Mouse (Mus musculus): ENCODE data around the gene Plbd1. TPM values are rescaled to one million over a fixed set of nuclear protein-coding genes. Genes with fewer than 3 reads are reported as not detected.

Gene Plbd1
- polyA plus RNA-seq, 1 experiment = 22.8 TPM

GRCm38 (mm10) chr6:136689790-136690413, 28.2 kb upstream of the Plbd1 start:
- Histone ChIP-seq H3K27me3 (replicated peaks; ENCODE audit: control insufficient read depth, insufficient read depth, low read length) (no peaks in the 10 kb centered on the region), H3K27ac (ENCODE audit: insufficient read depth, low read depth, low read length) (no peak overlapping the region), H3K36me3 (ENCODE audit: control insufficient read depth, insufficient read depth, low read length) (no peaks in the 10 kb centered on the region), H3K4me3 (ENCODE audit: insufficient read depth, low read depth, low read length) (no peak overlapping the region), H3K4me1 (ENCODE audit: control insufficient read depth, insufficient read depth, low read length) (no peaks in the 10 kb centered on the region)
- peak; percentile 8 for DNase-seq
- TF ChIP-seq POLR2A (IDR thresholded peaks at IDR 0.05; ENCODE audit: low read depth, low read length) = no peak
- TF ChIP-seq CTCF (conservative IDR thresholded peaks at IDR 0.05; ENCODE audit: insufficient read depth, insufficient read length, low read depth, low read length) = no peak
- WGBS = 60% methylated on average over 15 of the region's 15 CpGs

GRCm38 (mm10) chr6:136685433-136685832, 23.7 kb upstream of the Plbd1 start:
- TF ChIP-seq POLR2A (IDR thresholded peaks at IDR 0.05; ENCODE audit: low read depth, low read length) = no peak
- TF ChIP-seq CTCF (conservative IDR thresholded peaks at IDR 0.05; ENCODE audit: insufficient read depth, insufficient read length, low read depth, low read length) = no peak
- Histone ChIP-seq H3K4me3 (ENCODE audit: insufficient read depth, low read depth, low read length) (no peak overlapping the region), H3K4me1 (ENCODE audit: control insufficient read depth, insufficient read depth, low read length) (no peaks in the 10 kb centered on the region), H3K36me3 (ENCODE audit: control insufficient read depth, insufficient read depth, low read length) (no peaks in the 10 kb centered on the region), H3K27ac (ENCODE audit: insufficient read depth, low read depth, low read length) (no peak overlapping the region), H3K27me3 (replicated peaks; ENCODE audit: control insufficient read depth, insufficient read depth, low read length) (no peaks in the 10 kb centered on the region)
- no peak for DNase-seq
- 45% methylated on average over 5 of the region's 5 CpGs for WGBS

GRCm38 (mm10) chr6:136683410-136684334, 21.9 kb upstream of the Plbd1 start:
- Histone ChIP-seq H3K4me3 (ENCODE audit: insufficient read depth, low read depth, low read length) (no peak overlapping the region), H3K27me3 (replicated peaks; ENCODE audit: control insufficient read depth, insufficient read depth, low read length) (no peaks in the 10 kb centered on the region), H3K4me1 (ENCODE audit: control insufficient read depth, insufficient read depth, low read length) (no peaks in the 10 kb centered on the region), H3K36me3 (ENCODE audit: control insufficient read depth, insufficient read depth, low read length) (no peaks in the 10 kb centered on the region), H3K27ac (ENCODE audit: insufficient read depth, low read depth, low read length) (no peak overlapping the region)
- TF ChIP-seq CTCF (conservative IDR thresholded peaks at IDR 0.05; ENCODE audit: insufficient read depth, insufficient read length, low read depth, low read length) (no peak), POLR2A (IDR thresholded peaks at IDR 0.05; ENCODE audit: low read depth, low read length) (no peak)
- WGBS = 85% methylated on average over 11 of the region's 11 CpGs
- peak; percentile 14 for DNase-seq

GRCm38 (mm10) chr6:136679381-136679780, 17.7 kb upstream of the Plbd1 start:
- H3K4me3 ChIP-seq (ENCODE audit: insufficient read depth, low read depth, low read length) = no peak overlapping the region
- no peaks in the 10 kb centered on the region for H3K36me3 ChIP-seq (ENCODE audit: control insufficient read depth, insufficient read depth, low read length)
- WGBS = 61% methylated on average over 2 of the region's 2 CpGs
- DNase-seq = no peak
- no peaks in the 10 kb centered on the region for H3K27me3 ChIP-seq (replicated peaks; ENCODE audit: control insufficient read depth, insufficient read depth, low read length)
- H3K27ac ChIP-seq (ENCODE audit: insufficient read depth, low read depth, low read length) = no peak overlapping the region
- no peak for TF ChIP-seq POLR2A (IDR thresholded peaks at IDR 0.05; ENCODE audit: low read depth, low read length)
- TF ChIP-seq CTCF (conservative IDR thresholded peaks at IDR 0.05; ENCODE audit: insufficient read depth, insufficient read length, low read depth, low read length) = no peak
- H3K4me1 ChIP-seq (ENCODE audit: control insufficient read depth, insufficient read depth, low read length) = no peaks in the 10 kb centered on the region

DNA sequence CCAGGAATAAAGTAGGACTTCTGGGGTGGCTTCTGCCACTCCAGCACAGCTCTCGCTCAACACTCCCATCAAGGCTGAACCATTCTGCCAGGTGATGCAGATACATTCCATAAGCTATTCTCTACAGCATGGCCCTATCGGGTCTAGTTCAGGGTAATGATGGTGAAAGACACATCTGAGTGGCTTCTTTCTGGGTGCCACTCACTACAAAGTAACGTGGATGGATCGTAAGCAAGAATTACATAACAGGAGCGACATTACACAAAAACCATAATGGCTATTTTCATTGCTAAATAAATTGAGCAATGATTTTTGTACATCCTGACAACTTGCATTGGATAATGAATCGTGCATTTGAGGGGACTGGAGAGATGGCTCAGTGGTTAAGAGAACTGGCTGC, 13.2 kb upstream of the Plbd1 start:
- no peak for TF ChIP-seq POLR2A (IDR thresholded peaks at IDR 0.05; ENCODE audit: low read depth, low read length)
- no peak for TF ChIP-seq CTCF (conservative IDR thresholded peaks at IDR 0.05; ENCODE audit: insufficient read depth, insufficient read length, low read depth, low read length)
- DNase-seq = no peak
- Histone ChIP-seq H3K27me3 (replicated peaks; ENCODE audit: control insufficient read depth, insufficient read depth, low read length) (no peaks in the 10 kb centered on the region), H3K36me3 (ENCODE audit: control insufficient read depth, insufficient read depth, low read length) (no peaks in the 10 kb centered on the region), H3K4me1 (ENCODE audit: control insufficient read depth, insufficient read depth, low read length) (no peaks in the 10 kb centered on the region), H3K27ac (ENCODE audit: insufficient read depth, low read depth, low read length) (no peak overlapping the region), H3K4me3 (ENCODE audit: insufficient read depth, low read depth, low read length) (no peak overlapping the region)
- WGBS = 92% methylated on average over 6 of the region's 6 CpGs

- no peaks in the 10 kb centered on the region for H3K4me1 ChIP-seq (ENCODE audit: control insufficient read depth, insufficient read depth, low read length)
- H3K4me3 ChIP-seq (ENCODE audit: insufficient read depth, low read depth, low read length) = no peak overlapping the region
- H3K36me3 ChIP-seq (ENCODE audit: control insufficient read depth, insufficient read depth, low read length) = no peaks in the 10 kb centered on the region
- DNase-seq = peak; percentile 28
- TF ChIP-seq CTCF (conservative IDR thresholded peaks at IDR 0.05; ENCODE audit: insufficient read depth, insufficient read length, low read depth, low read length) (no peak), POLR2A (IDR thresholded peaks at IDR 0.05; ENCODE audit: low read depth, low read length) (no peak)
- H3K27ac ChIP-seq (ENCODE audit: insufficient read depth, low read depth, low read length) = no peak overlapping the region
- WGBS = 48% methylated on average over 7 of the region's 7 CpGs
- no peaks in the 10 kb centered on the region for H3K27me3 ChIP-seq (replicated peaks; ENCODE audit: control insufficient read depth, insufficient read depth, low read length)
Observed at GRCm38 (mm10) chr6:136672467-136672866, 10.7 kb upstream of the Plbd1 start.

- Histone ChIP-seq H3K36me3 (ENCODE audit: control insufficient read depth, insufficient read depth, low read length) (no peaks in the 10 kb centered on the region), H3K4me3 (ENCODE audit: insufficient read depth, low read depth, low read length) (no peak overlapping the region), H3K4me1 (ENCODE audit: control insufficient read depth, insufficient read depth, low read length) (no peaks in the 10 kb centered on the region), H3K27me3 (replicated peaks; ENCODE audit: control insufficient read depth, insufficient read depth, low read length) (no peaks in the 10 kb centered on the region), H3K27ac (ENCODE audit: insufficient read depth, low read depth, low read length) (no peak overlapping the region)
- TF ChIP-seq CTCF (conservative IDR thresholded peaks at IDR 0.05; ENCODE audit: insufficient read depth, insufficient read length, low read depth, low read length) (no peak), POLR2A (IDR thresholded peaks at IDR 0.05; ENCODE audit: low read depth, low read length) (no peak)
- WGBS = 73% methylated on average over 5 of the region's 5 CpGs
- no peak for DNase-seq
Observed at GRCm38 (mm10) chr6:136669274-136669673, 7.5 kb upstream of the Plbd1 start.

Measured in kidney, adult 2 months (tissue).